Mouse (Mus musculus): Measurements from ENCODE around the gene Ccdc34.

- TF ChIP-seq CTCF (conservative IDR thresholded peaks at IDR 0.05; ENCODE audit: low read length): no peak
- no peak for TF ChIP-seq POU5F1 (IDR thresholded peaks at IDR 0.05; ENCODE audit: borderline replicate concordance, low read length)
- no peak for TF ChIP-seq NANOG (IDR thresholded peaks at IDR 0.05; ENCODE audit: borderline replicate concordance, low read length)
These were observed 20.7 kb downstream of the Ccdc34 start for GRCm38 (mm10) chr2:110038341-110038740.

Data from E14TG2a.4 (cell line).